Mouse (Mus musculus): ENCODE data around the gene Cadm4.

Gene Cadm4

DNA sequence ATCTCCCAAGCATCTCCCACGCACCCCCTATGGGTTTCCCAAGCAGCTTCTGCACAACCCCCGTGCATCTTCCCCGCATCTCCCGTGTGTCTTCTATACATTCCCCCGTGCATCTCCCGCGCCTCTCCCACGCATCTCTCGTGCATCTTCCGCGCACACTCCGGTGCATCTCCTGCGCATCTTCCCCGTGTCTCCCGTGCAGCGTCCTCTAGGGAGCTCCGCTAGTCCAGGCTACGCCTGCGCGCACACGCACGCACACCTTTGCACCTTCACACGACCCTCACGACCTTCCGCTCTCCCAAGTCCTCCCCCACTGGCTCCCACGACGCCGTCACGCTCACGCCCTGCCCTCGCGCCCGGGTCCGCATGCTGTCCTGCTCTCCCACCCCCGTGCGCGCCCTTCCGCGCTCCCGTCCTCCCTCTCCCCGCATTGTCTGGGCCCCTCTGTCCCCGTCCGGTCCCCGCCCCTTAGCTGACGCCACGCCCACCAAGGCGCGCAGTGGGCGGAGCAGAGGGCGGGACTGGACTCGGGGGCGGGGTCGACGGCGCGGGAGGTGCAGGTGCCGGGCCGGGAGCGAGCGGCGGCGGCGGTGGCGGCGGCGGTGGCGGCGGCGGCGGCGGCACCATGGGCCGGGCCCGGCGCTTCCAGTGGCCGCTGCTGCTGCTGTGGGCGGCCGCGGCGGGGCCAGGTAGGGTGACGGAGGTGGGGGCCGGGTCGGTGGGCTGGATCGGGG is at the start of gene Cadm4:
TSS of gene Cadm4 (plus strand) at position 550 of the 734 bp plus-strand sequence.
- DNase-seq: peak; percentile 98

GRCm38 (mm10) chr7:24435305-24435704 is 46.5 kb upstream of the Cadm4 start:
- no peak for DNase-seq

DNA sequence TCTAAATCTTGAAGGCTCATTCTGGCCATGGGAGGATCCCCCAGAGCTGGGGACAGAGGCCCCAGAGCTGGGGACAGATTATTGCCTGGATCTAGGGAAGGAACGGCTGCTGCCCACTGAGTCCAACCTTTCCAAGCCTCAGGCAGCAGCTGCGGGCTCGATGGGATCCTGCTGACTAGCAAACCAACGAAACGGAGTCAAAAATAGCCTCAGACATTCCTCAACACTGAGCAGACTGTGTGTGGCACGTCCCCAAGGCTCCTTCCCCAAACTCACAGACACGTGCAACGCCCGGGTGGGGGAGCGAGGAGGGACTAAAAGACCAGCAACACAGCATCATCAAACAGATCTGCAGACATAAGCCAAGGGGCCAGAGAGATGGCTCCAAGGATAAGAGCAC is 43.8 kb upstream of the Cadm4 start:
- peak; percentile 76 to 78 for DNase-seq

- no peak for DNase-seq
These were observed 42.6 kb upstream of the Cadm4 start for GRCm38 (mm10) chr7:24439191-24439590.

- DNase-seq: no peak
These were observed 41.9 kb upstream of the Cadm4 start for GRCm38 (mm10) chr7:24439891-24440290.

- DNase-seq: peak; percentile 77 to 83
These were observed 40.0 kb upstream of the Cadm4 start for GRCm38 (mm10) chr7:24441785-24442184.

GRCm38 (mm10) chr7:24442313-24442712 is 39.5 kb upstream of the Cadm4 start:
- no peak for DNase-seq

DNA sequence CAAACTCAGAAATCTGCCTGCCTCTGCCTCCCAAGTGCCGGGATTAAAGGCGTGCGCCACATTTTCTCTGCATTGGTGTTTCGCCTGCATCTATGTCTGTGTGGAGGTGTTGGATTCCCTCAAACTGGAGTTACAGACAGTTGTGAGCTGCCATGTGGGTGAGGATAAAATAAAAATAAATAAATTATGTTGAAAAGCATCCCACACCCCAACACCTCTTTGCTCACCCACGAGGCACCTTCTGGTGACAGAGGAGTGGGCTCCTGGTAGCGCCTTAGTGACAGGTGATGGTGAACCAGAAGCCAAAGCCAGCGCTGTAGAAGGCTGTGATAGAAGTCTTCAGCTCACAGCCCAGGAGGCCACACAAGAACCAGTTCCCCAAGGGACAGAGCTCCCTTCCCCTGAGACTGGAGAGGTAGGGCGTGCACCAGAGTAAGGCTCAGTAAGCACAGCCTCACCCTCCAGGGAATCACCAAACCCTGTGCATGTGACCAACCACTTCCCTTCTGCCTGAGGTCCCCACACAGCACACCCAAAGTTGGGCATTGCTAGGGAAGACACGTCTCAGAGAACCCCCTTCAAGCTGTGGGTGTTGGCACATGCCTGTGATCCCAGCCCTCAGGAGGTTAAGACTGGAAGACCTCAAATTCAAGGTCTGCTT is 36.4 kb upstream of the Cadm4 start:
- DNase-seq: no peak

- no peak for DNase-seq
These were observed 35.0 kb upstream of the Cadm4 start for GRCm38 (mm10) chr7:24446697-24447340.

DNA sequence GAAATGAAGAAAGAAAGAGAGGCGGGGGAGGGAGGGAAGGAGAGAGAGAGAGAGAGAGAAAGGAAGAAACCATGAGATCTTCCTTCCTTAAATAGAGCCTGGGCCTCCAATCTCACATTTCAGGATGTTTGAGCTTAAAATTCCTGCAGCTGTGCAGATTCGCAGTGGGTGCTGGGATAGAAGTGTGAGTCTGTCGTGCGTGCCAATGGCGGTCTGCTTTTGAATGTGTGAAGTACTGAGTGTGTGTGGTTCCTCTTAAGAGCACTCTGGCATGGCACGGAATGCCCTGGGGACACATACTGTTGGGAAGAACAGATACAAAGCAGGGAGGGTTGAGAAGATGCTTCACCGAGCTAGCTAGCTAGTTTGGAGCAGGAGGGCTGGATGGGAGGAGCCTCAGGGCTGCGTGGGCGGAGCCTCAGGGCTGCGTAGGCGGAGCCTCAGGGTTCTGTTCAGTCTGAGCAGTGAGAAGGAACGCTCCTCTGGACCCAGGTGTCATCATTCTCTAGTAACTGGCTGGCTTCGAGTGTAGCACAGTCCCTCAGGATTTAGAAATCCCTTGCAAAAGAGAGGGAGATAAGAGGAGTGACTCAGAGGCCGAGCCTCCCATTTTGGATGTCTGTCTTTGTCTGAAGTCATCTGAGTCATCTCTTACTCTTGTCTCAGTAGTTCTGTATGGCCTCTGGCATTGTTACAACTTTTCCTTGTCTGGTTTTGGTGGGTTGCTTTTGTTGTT is 32.9 kb upstream of the Cadm4 start:
- DNase-seq: no peak

DNA sequence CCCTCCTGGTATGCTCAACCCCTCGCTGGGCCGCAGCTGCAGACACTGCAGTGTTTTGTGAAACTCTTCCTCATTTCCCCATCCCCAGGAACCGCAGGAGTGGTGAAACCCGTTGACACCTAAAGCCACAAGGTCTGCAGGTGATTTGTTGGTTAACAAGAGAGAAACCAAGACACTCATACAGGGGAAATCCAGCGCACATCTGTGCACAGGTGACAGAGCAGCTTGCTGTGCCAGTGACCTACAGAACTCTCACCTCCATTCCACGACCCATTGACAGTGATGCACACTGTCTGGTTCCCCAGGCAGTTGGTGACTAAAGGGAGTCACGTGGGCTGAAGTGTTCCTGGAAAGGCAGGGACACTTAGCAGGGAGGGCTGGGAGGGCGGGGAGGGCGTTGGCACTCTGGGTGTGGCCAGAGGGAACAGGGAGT is 31.2 kb upstream of the Cadm4 start:
- no peak for DNase-seq

GRCm38 (mm10) chr7:24451855-24452311 is 29.9 kb upstream of the Cadm4 start, which contains the start of gene Irgc1:
Irgc1 (minus strand) TSS chr7:24452297.
- DNase-seq: no peak

GRCm38 (mm10) chr7:24454199-24454598 is 27.6 kb upstream of the Cadm4 start:
- DNase-seq: no peak

GRCm38 (mm10) chr7:24455726-24456125 is 26.1 kb upstream of the Cadm4 start:
- no peak for DNase-seq

- no peak for DNase-seq
These were observed 24.0 kb upstream of the Cadm4 start for GRCm38 (mm10) chr7:24457726-24458370.

GRCm38 (mm10) chr7:24459440-24459839 is 22.4 kb upstream of the Cadm4 start:
- DNase-seq: no peak

- DNase-seq: no peak
These were observed 22.0 kb upstream of the Cadm4 start for GRCm38 (mm10) chr7:24459843-24460242.

- peak in 1 of 2 experiments; percentile 14 for DNase-seq
These were observed 20.3 kb upstream of the Cadm4 start for GRCm38 (mm10) chr7:24461376-24462051.

- no peak for DNase-seq
These were observed 19.2 kb upstream of the Cadm4 start, which contains the start of gene Plaur for GRCm38 (mm10) chr7:24462388-24463319. Plaur (plus strand) TSS chr7:24462484.

DNA sequence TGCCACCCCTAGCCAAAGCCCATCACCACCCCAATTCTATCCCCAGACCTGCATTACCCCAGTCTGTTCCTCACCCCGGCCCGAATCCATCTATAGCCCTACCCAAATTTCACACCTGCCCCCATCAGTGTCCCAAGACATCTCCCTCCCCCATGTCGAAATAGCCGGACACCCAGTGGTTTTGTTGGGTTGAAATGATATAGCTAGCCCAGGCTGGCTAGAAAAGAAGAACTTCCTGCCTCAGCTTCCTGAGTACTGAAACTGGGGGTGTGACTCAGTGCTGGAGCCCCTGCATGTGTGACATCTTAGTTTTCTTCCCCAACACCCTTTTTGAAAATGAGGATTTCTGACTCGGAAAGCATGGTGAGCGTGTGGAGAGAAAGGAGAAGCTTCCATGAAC is 15.0 kb upstream of the Cadm4 start:
- DNase-seq: no peak

- no peak for DNase-seq
These were observed 13.9 kb upstream of the Cadm4 start for GRCm38 (mm10) chr7:24467886-24468285.

Data from cerebellum, postnatal 10 days (tissue).